Mouse (Mus musculus) subcutaneous adipose tissue, adult 2 months (tissue): ENCODE measurements around the gene Samd8. TPM values are rescaled to one million over a fixed set of nuclear protein-coding genes. Genes with fewer than 3 reads are reported as not detected.

ENCODE experiments used
- polyA plus RNA-seq: library from polyadenylated mRNA; depleted of rRNA; stranded (reverse); fragments of >200 nt; gene quantifications from 2 replicates; pipeline ENCODE4 v1.2.3, GENCODE M21; 2012; ENCODE audit warnings: low replicate concordance; rRNA removed

Gene Samd8
- 12.3 and 13.7 TPM in 2 replicates for polyA plus RNA-seq

GRCm38 (mm10) chr14:21750008-21750880 is at the start of gene Samd8:
Gene Samd8, plus strand, starts transcription at chr14:21750531.

GRCm38 (mm10) chr14:21714486-21714885 is 35.8 kb upstream of the Samd8 start, which contains the start of gene Dupd1:
Gene Dupd1, minus strand, starts transcription at chr14:21714576.

GRCm38 (mm10) chr14:21750881-21751542 is 681 bp downstream of the Samd8 start, which contains the start of gene Dusp13:
Gene Dusp13, minus strand, starts transcription at chr14:21751181.

GRCm38 (mm10) chr14:21824938-21825337 is 74.6 kb downstream of the Samd8 start, which contains the start of gene Vdac2:
Gene Vdac2, plus strand, starts transcription at chr14:21825238.

Other genes starting within 250 kb of the Samd8 start
- gene Dupd1, start 36.0 kb upstream of the Samd8 start, polyA plus RNA-seq, result 0.14 TPM in 1 of 2 replicates, not detected in the other
- 0.49 and 0.62 TPM in 2 replicates for gene Dusp13, start 650 bp downstream of the Samd8 start, polyA plus RNA-seq
- gene Vdac2, start 74.7 kb downstream of the Samd8 start, polyA plus RNA-seq, result 113 and 117 TPM in 2 replicates
- gene Comtd1, start 98.4 kb downstream of the Samd8 start, polyA plus RNA-seq, result 19.6 and 27.3 TPM in 2 replicates
- gene Zfp503, start 239.1 kb downstream of the Samd8 start, polyA plus RNA-seq, result 33.8 and 88.1 TPM in 2 replicates